Mouse (Mus musculus) intestine, postnatal 0 days (tissue): ENCODE data around the gene Sept6. TPM values are rescaled to one million over a fixed set of nuclear protein-coding genes. Genes with fewer than 3 reads are reported as not detected.

Experiments
- ATAC-seq: fragments of 200-750 bp; cut with Nextera tagmentation; 2 replicates; pipeline ENCODE4 v1.8.0; 2017; ENCODE audit warnings: mild to moderate bottlenecking, moderate TSS enrichment, moderate library complexity
- H3K27ac ChIP-seq: fragments of 300-500 bp; sonication (generic); 2 replicates; pipeline ENCODE4 v1.5.1; 2014; ENCODE audit warnings: mild to moderate bottlenecking, low read depth, low read length, moderate library complexity
- H3K27me3 ChIP-seq: fragments of 300-500 bp; sonication (generic); replicated peaks from 2 replicates; pipeline ENCODE4 v1.6.1; 2014; ENCODE audit warnings: low read length, mixed read lengths; ENCODE audit not compliant: control insufficient read depth, insufficient read depth
- H3K36me3 ChIP-seq: fragments of 300-500 bp; sonication (generic); 2 replicates; pipeline ENCODE4 v1.6.1; 2014; ENCODE audit warnings: mild to moderate bottlenecking, moderate library complexity; ENCODE audit not compliant: control insufficient read depth, insufficient read depth
- H3K4me1 ChIP-seq: fragments of 300-500 bp; sonication (generic); replicated peaks from 2 replicates; pipeline ENCODE4 v1.6.1; 2014; ENCODE audit warnings: antibody characterized with exemption, low read length, mixed read lengths; ENCODE audit not compliant: control insufficient read depth, insufficient read depth
- H3K4me2 ChIP-seq: fragments of 300-500 bp; sonication (generic); replicated peaks from 2 replicates; pipeline ENCODE4 v1.6.1; 2014; ENCODE audit warnings: low read depth, mild to moderate bottlenecking, moderate library complexity
- H3K4me3 ChIP-seq: fragments of 300-500 bp; sonication (generic); 2 replicates; pipeline ENCODE4 v1.5.1; 2014; ENCODE audit warnings: low read depth, low read length
- H3K9ac ChIP-seq: fragments of 300-500 bp; sonication (generic); 2 replicates; pipeline ENCODE4 v1.6.1; 2014; ENCODE audit warnings: mild to moderate bottlenecking, low read depth, low read length
- H3K9me3 ChIP-seq: fragments of 300-500 bp; sonication (generic); 2 replicates; pipeline ENCODE4 v1.6.1; 2016; ENCODE audit warnings: mixed run types; ENCODE audit not compliant: control insufficient read depth
- CTCF ChIP-seq: sonication (generic); IDR thresholded peaks from 2 replicates; pipeline ENCODE4 v1.5.1; 2016; ENCODE audit warnings: low read depth, mild to moderate bottlenecking, control low read depth, antibody characterized with exemption, moderate library complexity
- WGBS: fragments of 180-500 bp; shearing (Covaris S2); extraction: QIAGEN DNeasy Blood & Tissue Kit; methylation state at CpG from one replicate; pipeline ENCODE4 v1.1.7; 2014; 5-methylcytosine and 5-hydroxymethylcytosine counted together
- polyA plus RNA-seq: library from polyadenylated mRNA; unstranded; fragments of >200 nt; fragmentation: Nextera tagmentation; extraction: Ambion mirVana; gene quantifications from 2 replicates; pipeline ENCODE4 v1.2.1, GENCODE M21; 2015

The Sept6 gene
- polyA plus RNA-seq, 1 experiment from 2014 or later = 5.7 TPM

- H3K27me3 ChIP-seq = no peaks in the 10 kb centered on the region
- 63% methylated on average over 3 of the region's 3 CpGs for WGBS
- H3K4me3 ChIP-seq = no peak overlapping the region
- no peak for ATAC-seq
- H3K4me1 ChIP-seq = no peaks in the 10 kb centered on the region
- H3K9me3 ChIP-seq = no peaks in the 10 kb centered on the region
- no peaks in the 10 kb centered on the region for H3K36me3 ChIP-seq
- H3K27ac ChIP-seq = no peak overlapping the region
- TF ChIP-seq CTCF = no peak
- H3K4me2 ChIP-seq = no peak overlapping the region
- H3K9ac ChIP-seq = no peak overlapping the region
Observed at GRCm38 (mm10) chrX:36985041-36985440, 6.6 kb downstream of the Sept6 start.

GRCm38 (mm10) chrX:36983654-36984311, 7.8 kb downstream of the Sept6 start:
- no peaks in the 10 kb centered on the region for H3K36me3 ChIP-seq
- H3K9me3 ChIP-seq = no peaks in the 10 kb centered on the region
- H3K27ac ChIP-seq = no peak overlapping the region
- 62% methylated on average over 11 of the region's 11 CpGs for WGBS
- no peak for TF ChIP-seq CTCF
- no peak for ATAC-seq
- H3K4me1 ChIP-seq = no peaks in the 10 kb centered on the region
- H3K4me3 ChIP-seq = no peak overlapping the region
- H3K4me2 ChIP-seq = no peak overlapping the region
- no peak overlapping the region for H3K9ac ChIP-seq
- H3K27me3 ChIP-seq = no peaks in the 10 kb centered on the region

DNA sequence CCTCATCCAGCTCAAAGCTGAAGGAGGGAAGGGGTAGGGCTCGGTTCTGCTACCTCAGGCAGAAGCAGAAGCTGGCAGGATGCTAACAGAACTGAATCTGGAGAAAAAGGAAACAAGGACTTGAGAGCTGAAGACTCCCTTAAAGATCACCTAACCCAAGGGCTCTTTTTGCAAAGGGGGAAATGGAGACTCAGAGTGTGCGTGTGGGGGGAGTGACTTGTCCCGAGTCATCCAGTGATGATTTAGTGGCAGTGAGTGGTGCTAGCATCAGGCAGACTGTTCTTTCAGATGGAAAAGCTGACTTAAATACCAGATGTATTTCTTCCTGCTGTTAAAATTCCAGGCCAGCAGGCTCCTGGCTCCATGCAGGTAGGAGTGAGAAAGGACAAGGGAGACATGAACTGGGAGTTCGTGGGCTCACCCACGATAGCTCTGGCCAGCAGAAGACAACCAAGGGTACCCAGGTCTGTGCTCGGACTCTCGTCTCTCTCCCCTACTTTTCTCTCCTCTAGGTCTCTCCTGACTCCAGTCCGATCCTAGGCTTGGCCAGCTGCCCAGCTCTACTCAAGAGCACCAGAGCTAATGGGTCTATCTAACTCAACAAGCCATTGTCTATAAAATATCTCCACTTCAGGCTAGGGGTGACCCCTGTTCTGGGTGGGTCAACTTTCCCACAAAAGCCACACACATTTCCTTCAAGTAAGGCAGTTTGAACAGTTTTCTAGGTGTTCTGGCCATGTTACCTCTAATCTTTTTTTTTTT, 8.5 kb downstream of the Sept6 start:
- 71% methylated on average over 8 of the region's 8 CpGs for WGBS
- H3K27me3 ChIP-seq = no peaks in the 10 kb centered on the region
- H3K9ac ChIP-seq = no peak overlapping the region
- H3K4me2 ChIP-seq = no peak overlapping the region
- H3K4me1 ChIP-seq = no peaks in the 10 kb centered on the region
- H3K4me3 ChIP-seq = no peak overlapping the region
- no peak for TF ChIP-seq CTCF
- no peaks in the 10 kb centered on the region for H3K9me3 ChIP-seq
- no peak for ATAC-seq
- H3K27ac ChIP-seq = no peak overlapping the region
- H3K36me3 ChIP-seq = no peaks in the 10 kb centered on the region

GRCm38 (mm10) chrX:36980563-36981187, 10.9 kb downstream of the Sept6 start:
- Histone ChIP-seq H3K4me2 (no peak overlapping the region), H3K27me3 (no peaks in the 10 kb centered on the region), H3K9me3 (no peaks in the 10 kb centered on the region), H3K9ac (no peak overlapping the region), H3K4me3 (no peak overlapping the region), H3K27ac (no peak overlapping the region), H3K36me3 (no peaks in the 10 kb centered on the region), H3K4me1 (no peaks in the 10 kb centered on the region)
- no peak for ATAC-seq
- 75% methylated on average over 10 of the region's 10 CpGs for WGBS
- TF ChIP-seq CTCF = no peak

DNA sequence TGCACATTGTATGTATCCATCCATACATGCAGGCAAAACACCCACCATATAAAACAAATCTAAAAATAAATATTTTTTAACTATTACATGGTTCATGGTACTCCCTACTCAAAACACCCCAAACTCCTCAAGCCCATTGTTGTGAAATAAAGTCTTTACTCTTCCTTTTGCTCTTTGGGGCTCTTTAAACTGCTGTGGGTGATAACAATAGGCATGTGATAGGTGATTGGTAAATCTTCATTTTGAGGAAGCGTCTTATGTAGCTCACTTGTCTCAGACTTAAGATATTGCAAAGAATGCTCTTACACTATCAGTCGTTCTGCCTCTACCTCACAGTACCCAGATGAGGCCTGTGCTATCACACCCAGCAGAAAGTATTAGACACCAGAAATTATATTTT, 13.7 kb downstream of the Sept6 start:
- ATAC-seq = no peak
- WGBS = 75% methylated on average over 2 of the region's 2 CpGs
- no peak overlapping the region for H3K27ac ChIP-seq
- TF ChIP-seq CTCF = no peak
- no peak overlapping the region for H3K9ac ChIP-seq
- H3K4me3 ChIP-seq = no peak overlapping the region
- H3K4me2 ChIP-seq = no peak overlapping the region
- no peaks in the 10 kb centered on the region for H3K36me3 ChIP-seq
- H3K9me3 ChIP-seq = no peaks in the 10 kb centered on the region
- H3K4me1 ChIP-seq = no peaks in the 10 kb centered on the region
- no peaks in the 10 kb centered on the region for H3K27me3 ChIP-seq

DNA sequence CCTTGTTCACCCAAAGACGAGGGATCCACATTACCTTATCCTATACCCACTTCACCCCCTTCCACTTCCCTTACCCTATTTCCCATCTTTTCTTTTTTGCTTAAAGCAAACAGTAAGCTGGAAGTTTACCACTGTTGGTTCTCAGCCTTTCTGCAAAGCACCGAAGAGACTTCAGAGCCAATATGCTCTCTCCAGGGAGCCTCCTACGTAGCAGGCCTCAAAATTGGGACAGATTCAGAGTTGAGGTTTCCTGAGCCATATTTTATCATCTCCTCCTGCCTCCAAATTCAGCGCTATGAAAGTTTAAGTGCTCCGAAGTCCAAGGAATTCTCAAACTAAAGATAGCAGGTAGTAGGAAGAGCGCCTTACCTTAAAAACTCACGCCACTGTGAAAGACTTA, 14.6 kb downstream of the Sept6 start:
- WGBS = 85% methylated on average over 7 of the region's 7 CpGs
- no peak for ATAC-seq
- Histone ChIP-seq H3K4me1 (no peaks in the 10 kb centered on the region), H3K9ac (no peak overlapping the region), H3K9me3 (no peaks in the 10 kb centered on the region), H3K27me3 (no peaks in the 10 kb centered on the region), H3K4me2 (no peak overlapping the region), H3K27ac (no peak overlapping the region), H3K4me3 (no peak overlapping the region), H3K36me3 (no peaks in the 10 kb centered on the region)
- no peak for TF ChIP-seq CTCF
